Mouse (Mus musculus) forebrain, embryonic 13.5 days (tissue): ENCODE measurements at regions not wholly inside any gene's neighbourhood (a gene's known extent, or its start where the extent isn't known, plus 50 kb on each side); places are given as distances from the start of the nearest gene placed in this dataset.

ENCODE experiments used
- ATAC-seq: fragments of 200-750 bp; cut with Nextera tagmentation; 2 replicates; pipeline ENCODE4 v1.8.0; 2017
- H3K27ac ChIP-seq: fragments of 300-500 bp; sonication (generic); 2 replicates; pipeline ENCODE4 v1.5.1; 2015; ENCODE audit warnings: inconsistent platforms, mild to moderate bottlenecking, moderate library complexity
- H3K27me3 ChIP-seq: fragments of 300-500 bp; sonication (generic); 2 replicates; pipeline ENCODE4 v1.6.1; 2015; ENCODE audit warnings: mild to moderate bottlenecking, inconsistent platforms
- H3K36me3 ChIP-seq: fragments of 300-500 bp; sonication (generic); 2 replicates; pipeline ENCODE4 v1.6.1; 2015; ENCODE audit warnings: mild to moderate bottlenecking, inconsistent platforms; ENCODE audit not compliant: poor library complexity, severe bottlenecking
- H3K4me1 ChIP-seq: fragments of 300-500 bp; sonication (generic); 2 replicates; pipeline ENCODE4 v1.6.1; 2015; ENCODE audit warnings: inconsistent platforms
- H3K4me2 ChIP-seq: fragments of 300-500 bp; sonication (generic); 2 replicates; pipeline ENCODE4 v1.6.1; 2015; ENCODE audit warnings: inconsistent platforms, mild to moderate bottlenecking, moderate library complexity
- H3K4me3 ChIP-seq: fragments of 300-500 bp; sonication (generic); 2 replicates; pipeline ENCODE4 v1.5.1; 2015; ENCODE audit warnings: mild to moderate bottlenecking, inconsistent platforms
- H3K9ac ChIP-seq: fragments of 300-500 bp; sonication (generic); 2 replicates; pipeline ENCODE4 v1.6.1; 2015; ENCODE audit warnings: mild to moderate bottlenecking, inconsistent platforms
- H3K9me3 ChIP-seq: fragments of 300-500 bp; sonication (generic); replicated peaks from 2 replicates; pipeline ENCODE4 v1.6.1; 2016; ENCODE audit warnings: inconsistent platforms
- WGBS: fragments of 180-500 bp; shearing (Covaris S2); methylation state at CpG from one replicate; pipeline ENCODE4 v1.1.7; 2015; 5-methylcytosine and 5-hydroxymethylcytosine counted together

GRCm38 (mm10) chr2:133688121-133688787 lies 136.3 kb downstream of the Bmp2 start:
- H3K9me3 ChIP-seq = no peaks in the 10 kb centered on the region
- H3K27me3 ChIP-seq = no peaks in the 10 kb centered on the region
- no peak overlapping the region for H3K27ac ChIP-seq
- WGBS = 82% methylated on average over 7 of the region's 7 CpGs
- ATAC-seq = no peak
- H3K4me3 ChIP-seq = no peak overlapping the region
- no peak overlapping the region for H3K4me2 ChIP-seq
- no peaks in the 10 kb centered on the region for H3K4me1 ChIP-seq
- no peaks in the 10 kb centered on the region for H3K36me3 ChIP-seq
- no peak overlapping the region for H3K9ac ChIP-seq

DNA sequence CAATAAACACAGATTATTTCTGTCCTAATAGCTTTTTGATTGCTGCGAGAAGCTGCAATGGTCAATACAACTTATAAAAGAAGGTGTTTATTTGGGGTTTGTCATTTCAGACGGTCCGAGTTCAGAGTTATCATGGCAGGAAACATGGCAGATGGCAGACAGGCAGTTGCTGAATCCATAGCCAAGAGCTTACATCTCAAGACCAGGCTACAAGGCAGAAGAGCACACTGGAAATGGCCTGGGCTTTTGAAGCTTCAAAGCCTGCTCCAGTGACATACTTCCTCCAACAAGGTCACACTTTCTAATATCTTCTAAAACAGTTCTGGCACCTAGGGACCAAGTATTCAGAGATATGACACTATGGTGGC lies 136.8 kb downstream of the Bmp2 start:
- WGBS = 91% methylated on average over 3 of the region's 3 CpGs
- H3K36me3 ChIP-seq = no peaks in the 10 kb centered on the region
- no peak overlapping the region for H3K27ac ChIP-seq
- H3K9me3 ChIP-seq = no peaks in the 10 kb centered on the region
- H3K27me3 ChIP-seq = no peaks in the 10 kb centered on the region
- ATAC-seq = no peak
- H3K4me2 ChIP-seq = no peak overlapping the region
- H3K9ac ChIP-seq = no peak overlapping the region
- H3K4me1 ChIP-seq = no peaks in the 10 kb centered on the region
- no peak overlapping the region for H3K4me3 ChIP-seq

DNA sequence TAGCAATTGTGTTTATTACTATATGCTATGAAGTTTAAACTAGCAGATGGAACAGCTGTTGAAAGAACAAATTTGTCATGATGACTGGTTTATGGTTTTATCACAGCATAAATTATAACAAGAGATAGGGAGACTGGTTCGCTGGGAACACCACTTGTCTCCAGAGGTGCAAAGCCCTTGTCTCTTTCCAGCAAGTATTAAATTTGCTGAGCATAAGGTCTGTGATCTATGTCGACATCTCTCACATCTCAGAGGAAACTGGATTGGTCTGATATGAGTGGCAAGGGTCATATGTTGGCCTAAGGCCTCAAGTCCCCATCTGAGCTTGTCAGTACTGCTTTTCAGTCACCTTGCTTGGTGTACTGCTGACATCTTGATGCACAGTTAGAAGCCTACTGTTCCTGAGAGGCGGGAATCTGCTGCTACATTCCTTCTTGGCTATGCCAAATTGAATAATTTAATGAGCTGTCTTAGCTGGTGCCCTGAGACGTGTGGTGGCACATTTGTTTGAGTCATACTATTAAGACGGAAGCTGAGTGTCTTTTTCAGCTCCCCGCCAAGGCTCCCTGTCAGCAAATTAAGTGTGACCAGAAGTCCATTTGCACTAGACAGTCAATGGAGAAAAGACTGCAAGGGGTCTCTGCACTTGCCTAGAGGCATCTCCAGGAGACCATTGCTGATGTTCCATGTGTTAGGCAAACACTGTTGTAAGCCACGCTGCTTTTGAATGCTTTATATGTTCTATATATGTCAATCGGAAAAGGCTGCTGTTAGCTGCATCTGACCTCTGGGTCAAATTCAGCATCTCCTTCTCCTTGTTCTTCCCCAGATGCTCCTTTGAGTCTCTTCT lies 157.0 kb downstream of the Bmp2 start:
- no peaks in the 10 kb centered on the region for H3K4me1 ChIP-seq
- no peak overlapping the region for H3K9ac ChIP-seq
- H3K27ac ChIP-seq = no peak overlapping the region
- no peak overlapping the region for H3K4me3 ChIP-seq
- no peak for ATAC-seq
- 68% methylated on average over 8 of the region's 8 CpGs for WGBS
- no peaks in the 10 kb centered on the region for H3K36me3 ChIP-seq
- no peaks in the 10 kb centered on the region for H3K27me3 ChIP-seq
- H3K9me3 ChIP-seq = no peaks in the 10 kb centered on the region
- no peak overlapping the region for H3K4me2 ChIP-seq

GRCm38 (mm10) chr2:133716243-133716642 lies 164.3 kb downstream of the Bmp2 start:
- Histone ChIP-seq H3K4me1 (no peaks in the 10 kb centered on the region), H3K36me3 (no peaks in the 10 kb centered on the region), H3K9me3 (no peaks in the 10 kb centered on the region), H3K4me3 (no peak overlapping the region), H3K9ac (no peak overlapping the region), H3K27me3 (no peaks in the 10 kb centered on the region), H3K27ac (no peak overlapping the region), H3K4me2 (no peak overlapping the region)
- no peak for ATAC-seq
- 63% methylated on average over 5 of the region's 5 CpGs for WGBS

GRCm38 (mm10) chr2:133717076-133717475 lies 165.1 kb downstream of the Bmp2 start:
- Histone ChIP-seq H3K27ac (no peak overlapping the region), H3K4me1 (no peaks in the 10 kb centered on the region), H3K4me2 (no peak overlapping the region), H3K36me3 (no peaks in the 10 kb centered on the region), H3K9me3 (no peaks in the 10 kb centered on the region), H3K9ac (no peak overlapping the region), H3K4me3 (no peak overlapping the region), H3K27me3 (no peaks in the 10 kb centered on the region)
- WGBS = 74% methylated on average over 2 of the region's 2 CpGs
- no peak for ATAC-seq

- no peak overlapping the region for H3K4me3 ChIP-seq
- H3K4me2 ChIP-seq = no peak overlapping the region
- H3K4me1 ChIP-seq = peaks cover 17% of the 10 kb centered on the region
- ATAC-seq = peak; percentile 57
- 68% methylated on average over 7 of the region's 7 CpGs for WGBS
- H3K36me3 ChIP-seq = no peaks in the 10 kb centered on the region
- H3K27me3 ChIP-seq = no peaks in the 10 kb centered on the region
- H3K9ac ChIP-seq = no peak overlapping the region
- H3K27ac ChIP-seq = no peak overlapping the region
- H3K9me3 ChIP-seq = no peaks in the 10 kb centered on the region
Measured at GRCm38 (mm10) chr2:133724310-133724709, 172.4 kb downstream of the Bmp2 start.

DNA sequence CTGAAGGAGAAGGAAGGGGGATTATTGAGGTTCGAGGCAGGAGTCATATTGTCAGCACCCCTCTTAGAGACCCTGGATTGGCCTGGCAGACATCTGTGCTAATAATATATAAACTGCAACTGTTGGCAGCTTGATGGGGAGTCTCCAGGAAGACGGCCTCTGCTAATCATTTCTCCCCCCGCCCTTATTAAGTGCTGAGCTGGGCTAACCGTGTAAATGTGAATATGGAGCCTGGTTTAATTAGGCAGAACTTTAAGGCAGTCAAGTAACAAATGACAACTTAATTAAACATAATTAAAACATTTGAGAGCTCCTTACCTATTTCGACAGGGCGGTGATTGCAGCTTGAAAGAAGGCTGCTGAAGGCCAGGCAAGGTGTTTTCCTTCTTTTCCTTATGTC lies 172.8 kb downstream of the Bmp2 start:
- no peak overlapping the region; the same call in 1 of the 2 replicates for H3K27ac ChIP-seq
- H3K27me3 ChIP-seq = no peaks in the 10 kb centered on the region
- peaks cover 17% of the 10 kb centered on the region for H3K4me1 ChIP-seq
- H3K4me2 ChIP-seq = no peak overlapping the region
- H3K4me3 ChIP-seq = no peak overlapping the region
- no peaks in the 10 kb centered on the region for H3K36me3 ChIP-seq
- H3K9me3 ChIP-seq = no peaks in the 10 kb centered on the region
- no peak overlapping the region for H3K9ac ChIP-seq
- peak; percentile 74 for ATAC-seq
- WGBS = 36% methylated on average over 6 of the region's 6 CpGs

GRCm38 (mm10) chr2:133734469-133735225 lies 182.7 kb downstream of the Bmp2 start:
- Histone ChIP-seq H3K9ac (no peak overlapping the region), H3K4me2 (no peak overlapping the region), H3K27ac (no peak overlapping the region), H3K4me1 (0 out of 2 replicates have a peak, but pooled peaks cover 4% of the 10 kb centered on the region), H3K27me3 (no peaks in the 10 kb centered on the region), H3K4me3 (no peak overlapping the region), H3K9me3 (no peaks in the 10 kb centered on the region), H3K36me3 (no peaks in the 10 kb centered on the region)
- WGBS = 21% methylated on average over 9 of the region's 9 CpGs
- ATAC-seq = no peak

DNA sequence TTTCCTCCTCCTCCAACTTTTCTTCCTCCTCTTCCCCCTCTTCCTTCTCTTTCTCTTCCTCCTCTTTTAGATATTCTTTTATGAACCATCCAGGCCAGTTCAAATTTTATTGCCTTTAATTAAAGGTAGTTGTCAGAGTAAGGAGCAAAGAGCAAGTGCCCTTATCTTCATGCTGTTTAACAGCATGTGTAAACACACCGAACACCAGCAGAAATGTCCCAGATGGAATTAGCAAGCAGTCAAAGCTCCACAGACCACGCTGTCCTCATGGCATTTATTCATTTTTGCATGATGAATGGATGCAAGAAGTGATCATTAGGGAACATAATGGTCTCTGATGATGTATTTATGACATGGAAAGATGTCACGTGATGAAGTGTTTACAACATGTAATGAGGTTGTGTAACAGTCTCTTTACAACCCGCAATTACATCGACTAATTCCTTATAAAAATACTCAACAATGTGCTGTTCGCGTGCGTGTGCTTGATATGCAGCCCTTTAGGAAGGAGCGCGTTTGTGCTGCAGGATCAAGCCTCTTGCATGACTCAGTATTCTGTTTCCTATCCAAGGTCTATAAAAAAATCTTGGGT lies 187.0 kb downstream of the Bmp2 start:
- 78% methylated on average over 10 of the region's 10 CpGs for WGBS
- no peak overlapping the region for H3K4me3 ChIP-seq
- no peak overlapping the region for H3K27ac ChIP-seq
- H3K9ac ChIP-seq = no peak overlapping the region
- H3K4me1 ChIP-seq = 0 out of 2 replicates have a peak, but pooled peaks cover 4% of the 10 kb centered on the region
- no peaks in the 10 kb centered on the region for H3K27me3 ChIP-seq
- no peaks in the 10 kb centered on the region for H3K36me3 ChIP-seq
- ATAC-seq = peak; percentile 71; the same call in 1 of the 2 replicates
- H3K9me3 ChIP-seq = no peaks in the 10 kb centered on the region
- H3K4me2 ChIP-seq = no peak overlapping the region

- Histone ChIP-seq H3K27me3 (no peaks in the 10 kb centered on the region), H3K27ac (no peak overlapping the region), H3K9me3 (no peaks in the 10 kb centered on the region), H3K4me3 (no peak overlapping the region), H3K4me1 (no peaks in the 10 kb centered on the region), H3K9ac (no peak overlapping the region), H3K4me2 (no peak overlapping the region), H3K36me3 (no peaks in the 10 kb centered on the region)
- no peak for ATAC-seq
- WGBS = 53% methylated on average over 4 of the region's 4 CpGs
Measured at GRCm38 (mm10) chr2:133748493-133748892, 196.5 kb downstream of the Bmp2 start.

- no peaks in the 10 kb centered on the region for H3K4me1 ChIP-seq
- no peak overlapping the region for H3K4me2 ChIP-seq
- no peak overlapping the region for H3K9ac ChIP-seq
- H3K4me3 ChIP-seq = no peak overlapping the region
- no peaks in the 10 kb centered on the region for H3K36me3 ChIP-seq
- 83% methylated on average over 4 of the region's 4 CpGs for WGBS
- H3K27me3 ChIP-seq = no peaks in the 10 kb centered on the region
- ATAC-seq = no peak
- no peaks in the 10 kb centered on the region for H3K9me3 ChIP-seq
- no peak overlapping the region for H3K27ac ChIP-seq
Measured at GRCm38 (mm10) chr2:133749846-133750637, 198.1 kb downstream of the Bmp2 start.
